Mouse (Mus musculus) heart, adult 2 months (tissue): Measurements from ENCODE around the gene Glis3. TPM values are rescaled to one million over a fixed set of nuclear protein-coding genes. Genes with fewer than 3 reads are reported as not detected.

Experiments used
- DNase-seq, 2 experiments: peaks; one replicate each; pipeline ENCODE4 v3.0.0; 2021
- H3K27ac ChIP-seq: fragments of 200-600 bp; 2 replicates; pipeline ENCODE4 v1.8.1; 2022
- H3K27me3 ChIP-seq: fragments of 200-500 bp; 2 replicates; pipeline ENCODE4 v1.6.1; 2012; ENCODE audit warnings: mild to moderate bottlenecking, low read length, inconsistent platforms, mixed read lengths; ENCODE audit not compliant: control insufficient read depth, insufficient read depth
- H3K36me3 ChIP-seq: fragments of 200-500 bp; 2 replicates; pipeline ENCODE4 v1.6.1; 2012; ENCODE audit warnings: low read length, inconsistent platforms; ENCODE audit not compliant: control insufficient read depth, insufficient read depth
- H3K4me1 ChIP-seq: fragments of 200-500 bp; 2 replicates; pipeline ENCODE4 v1.6.1; 2011; ENCODE audit warnings: low read length; ENCODE audit not compliant: control insufficient read depth, insufficient read depth
- H3K4me3 ChIP-seq: fragments of 200-600 bp; 2 replicates; pipeline ENCODE4 v1.8.1; 2022
- H3K79me2 ChIP-seq: fragments of 200-500 bp; replicated peaks from 2 replicates; pipeline ENCODE4 v1.6.1; 2012; ENCODE audit warnings: mild to moderate bottlenecking, inconsistent platforms, low read length, moderate library complexity, mixed read lengths; ENCODE audit not compliant: control insufficient read depth, insufficient read depth
- H3K9ac ChIP-seq: fragments of 200-500 bp; 2 replicates; pipeline ENCODE4 v1.6.1; 2012; ENCODE audit warnings: low read depth, mild to moderate bottlenecking, control low read depth, inconsistent platforms, low read length, mixed read lengths
- CTCF ChIP-seq: fragments of 200-600 bp; IDR thresholded peaks from 2 replicates; pipeline ENCODE4 v1.8.1; 2022; ENCODE audit warnings: antibody characterized with exemption, mild to moderate bottlenecking, moderate library complexity
- EP300 ChIP-seq: fragments of 200-500 bp; IDR thresholded peaks from 2 replicates; pipeline ENCODE4 v1.6.1; 2011; ENCODE audit warnings: low read depth, low read length, control low read depth; ENCODE audit not compliant: insufficient read depth
- POLR2A ChIP-seq: fragments of 200-500 bp; IDR thresholded peaks from 2 replicates; pipeline ENCODE4 v1.6.1; 2011; ENCODE audit warnings: mild to moderate bottlenecking, low read depth, low read length, control low read depth; ENCODE audit not compliant: insufficient read depth
- WGBS: fragments of 180-500 bp; shearing (Covaris S2); methylation state at CpG from one replicate; pipeline ENCODE4 v1.1.7; 2018; 5-methylcytosine and 5-hydroxymethylcytosine counted together
- intact Hi-C: fragments of 180-260 bp; cut with DNase I; formaldehyde crosslinking; loops from one replicate; pipeline ENCODE4 v1.15.1; 2025
- polyA plus RNA-seq: library from polyadenylated mRNA; depleted of rRNA; stranded (reverse); fragments of >200 nt; gene quantifications from 2 replicates; pipeline ENCODE4 v1.2.3, GENCODE M21; 2012
- total RNA-seq, 2 experiments: library from RNA; stranded (reverse); gene quantifications; 2 replicates each; pipeline ENCODE4 v1.2.3; 2021

Glis3 gene
- total and polyA plus RNA-seq, 3 experiments: 0.55 to 1.3 (median 1.1) TPM

GRCm38 (mm10) chr19:28663148-28663547, 16.7 kb downstream of the Glis3 start:
- H3K79me2 ChIP-seq: no peaks in the 10 kb centered on the region
- no peak for DNase-seq
- no peaks in the 10 kb centered on the region for H3K36me3 ChIP-seq
- no peak overlapping the region for H3K9ac ChIP-seq
- 49% methylated on average over 10 of the region's 10 CpGs for WGBS
- no peak overlapping the region for H3K27ac ChIP-seq
- TF ChIP-seq POLR2A (no peak), EP300 (no peak), CTCF (no peak)
- no peaks in the 10 kb centered on the region for H3K27me3 ChIP-seq
- intact Hi-C loops: no loop called here
- H3K4me3 ChIP-seq: no peak overlapping the region
- H3K4me1 ChIP-seq: no peaks in the 10 kb centered on the region

GRCm38 (mm10) chr19:28662474-28662873, 17.4 kb downstream of the Glis3 start:
- intact Hi-C loops: no loop called here
- Histone ChIP-seq H3K9ac (no peak overlapping the region), H3K4me1 (no peaks in the 10 kb centered on the region), H3K4me3 (no peak overlapping the region), H3K36me3 (no peaks in the 10 kb centered on the region), H3K79me2 (no peaks in the 10 kb centered on the region), H3K27me3 (no peaks in the 10 kb centered on the region), H3K27ac (no peak overlapping the region)
- WGBS: 56% methylated on average over 8 of the region's 8 CpGs
- TF ChIP-seq POLR2A (no peak), CTCF (no peak), EP300 (no peak)
- DNase-seq: no peak

DNA sequence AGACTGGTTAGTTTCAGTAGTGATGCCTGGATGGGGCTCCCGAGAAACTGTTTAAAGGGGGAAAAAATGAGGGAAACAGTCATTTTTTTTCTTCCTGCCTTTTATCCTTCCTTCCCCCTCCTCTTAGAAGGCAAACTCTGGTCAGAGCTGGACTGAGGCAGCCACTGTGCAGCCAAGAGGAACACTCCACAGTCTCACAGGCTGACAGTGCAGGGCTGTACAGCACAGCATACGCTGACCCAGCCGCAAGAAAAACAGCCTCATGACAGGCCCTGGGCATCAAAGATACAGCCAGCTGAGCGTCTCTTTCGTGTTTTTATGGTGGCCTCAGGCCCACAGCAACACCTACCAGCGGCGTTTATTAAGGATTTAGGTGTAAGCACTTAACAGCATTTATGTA, 19.0 kb downstream of the Glis3 start:
- Histone ChIP-seq H3K9ac (no peak overlapping the region), H3K27ac (no peak overlapping the region), H3K27me3 (no peaks in the 10 kb centered on the region), H3K4me1 (no peaks in the 10 kb centered on the region), H3K36me3 (no peaks in the 10 kb centered on the region), H3K4me3 (no peak overlapping the region), H3K79me2 (no peaks in the 10 kb centered on the region)
- TF ChIP-seq CTCF (no peak), POLR2A (no peak), EP300 (no peak)
- DNase-seq: no peak
- WGBS: 94% methylated on average over 7 of the region's 7 CpGs
- intact Hi-C loops: no loop called here

DNA sequence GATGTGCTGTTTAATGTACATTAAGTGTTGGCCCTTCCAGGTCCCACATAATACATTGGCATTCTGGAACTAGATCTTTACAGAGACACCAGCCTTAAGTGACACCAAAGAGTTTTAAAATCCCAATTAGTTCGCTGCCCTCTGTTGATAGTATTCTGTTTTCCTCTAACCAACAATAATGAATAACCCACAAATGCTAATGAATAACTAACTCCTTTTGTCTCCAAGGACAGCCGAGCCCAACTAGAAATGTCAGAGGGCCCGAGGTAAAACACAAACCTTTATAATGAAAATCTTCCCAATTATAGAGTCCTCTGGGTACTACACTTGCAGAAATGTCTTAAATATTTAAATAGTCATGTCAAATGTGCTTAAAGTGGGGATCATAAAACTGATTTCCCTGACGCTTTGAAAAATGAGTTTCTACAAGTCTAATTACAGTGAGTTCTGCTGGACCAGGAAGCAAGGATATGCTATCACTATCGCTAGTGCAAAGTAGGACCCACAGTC, 22.1 kb downstream of the Glis3 start:
- no peaks in the 10 kb centered on the region for H3K79me2 ChIP-seq
- intact Hi-C loops: no loop called here
- DNase-seq: no peak
- no peak overlapping the region for H3K4me3 ChIP-seq
- H3K36me3 ChIP-seq: no peaks in the 10 kb centered on the region
- 94% methylated on average over 5 of the region's 5 CpGs for WGBS
- no peak overlapping the region for H3K9ac ChIP-seq
- H3K27ac ChIP-seq: no peak overlapping the region
- TF ChIP-seq EP300 (no peak), POLR2A (no peak), CTCF (no peak)
- H3K4me1 ChIP-seq: no peaks in the 10 kb centered on the region
- H3K27me3 ChIP-seq: no peaks in the 10 kb centered on the region

DNA sequence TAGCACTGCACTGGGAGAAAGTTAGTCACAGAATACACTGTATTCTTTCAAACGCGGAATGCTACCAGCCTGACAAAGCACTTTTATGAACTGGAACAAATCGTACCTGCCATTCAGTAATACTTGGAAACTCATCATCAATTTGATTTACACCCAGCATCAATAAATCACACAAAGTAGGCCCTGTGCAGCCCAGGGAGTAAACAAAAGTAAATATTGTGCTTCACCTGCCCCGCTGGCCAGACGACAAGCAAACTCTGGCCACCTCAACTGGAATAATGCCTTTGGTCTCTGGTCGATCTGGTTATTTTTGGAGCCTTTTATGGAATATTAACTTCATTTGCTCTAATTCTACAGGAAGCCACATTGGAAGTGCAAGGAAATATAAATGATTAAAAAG, 23.0 kb downstream of the Glis3 start:
- Histone ChIP-seq H3K4me1 (no peaks in the 10 kb centered on the region), H3K79me2 (no peaks in the 10 kb centered on the region), H3K27me3 (no peaks in the 10 kb centered on the region), H3K27ac (no peak overlapping the region), H3K36me3 (no peaks in the 10 kb centered on the region), H3K9ac (no peak overlapping the region), H3K4me3 (no peak overlapping the region)
- DNase-seq: no peak
- intact Hi-C loops: no loop called here
- WGBS: 84% methylated on average over 6 of the region's 6 CpGs
- TF ChIP-seq CTCF (no peak), EP300 (no peak), POLR2A (no peak)

- TF ChIP-seq POLR2A (no peak), CTCF (no peak), EP300 (no peak)
- no peak overlapping the region for H3K27ac ChIP-seq
- no peak for DNase-seq
- no peaks in the 10 kb centered on the region for H3K36me3 ChIP-seq
- no peak overlapping the region for H3K4me3 ChIP-seq
- no peaks in the 10 kb centered on the region for H3K79me2 ChIP-seq
- intact Hi-C loops: no loop called here
- H3K27me3 ChIP-seq: no peaks in the 10 kb centered on the region
- no peaks in the 10 kb centered on the region for H3K4me1 ChIP-seq
- H3K9ac ChIP-seq: no peak overlapping the region
- WGBS: 74% methylated on average over 7 of the region's 7 CpGs
These were observed 24.7 kb downstream of the Glis3 start for GRCm38 (mm10) chr19:28655166-28655565.
